Mouse (Mus musculus) adrenal gland, postnatal 4 days (tissue): ENCODE results near the gene Fbxl14. TPM values are rescaled to one million over a fixed set of nuclear protein-coding genes. Genes with fewer than 3 reads are reported as not detected.
A peak's percentile ranks its signal among the peaks of the same experiment; 100 is the strongest.
"Not testable (repeated sequence)": the region's sequence is repeated elsewhere in the genome, so short reads cannot be mapped to it uniquely, and the experiment has no call there.

Experiments
- DNase-seq, 2 experiments: peaks; one replicate each; pipeline ENCODE4 v3.0.0; 2021 to 2022; ENCODE audit warnings: low spot score in 2 of 2, mixed read lengths in 2 of 2
- long read RNA-seq, 2 experiments: library from polyadenylated mRNA; stranded (forward); transcript quantifications; one replicate each; pipeline ENCODE4 v2.0.0; 2021
- total RNA-seq, 2 experiments: library from RNA; stranded (reverse); gene quantifications; 2 replicates each; pipeline ENCODE4 v1.2.3; 2021

Fbxl14 gene
- 10 to 100 TPM; 40.1 to 41.9 TPM for total RNA-seq
- long read RNA-seq, experiment 1, transcript Fbxl14-201 (1 exons, 2,963 nt): major isoform, 8 of 9 reads
- long read RNA-seq, experiment 1, partial matches to known transcripts: 0 of 9 reads
- long read RNA-seq, experiment 1, other reads (novel, unspliced or antisense): 1 of 9 reads
- long read RNA-seq, experiment 2, transcript Fbxl14-201 (1 exons, 2,963 nt): major isoform, 32 of 34 reads
- long read RNA-seq, experiment 2, partial matches to known transcripts: 0 of 34 reads
- long read RNA-seq, experiment 2, other reads (novel, unspliced or antisense): 2 of 34 reads

DNA sequence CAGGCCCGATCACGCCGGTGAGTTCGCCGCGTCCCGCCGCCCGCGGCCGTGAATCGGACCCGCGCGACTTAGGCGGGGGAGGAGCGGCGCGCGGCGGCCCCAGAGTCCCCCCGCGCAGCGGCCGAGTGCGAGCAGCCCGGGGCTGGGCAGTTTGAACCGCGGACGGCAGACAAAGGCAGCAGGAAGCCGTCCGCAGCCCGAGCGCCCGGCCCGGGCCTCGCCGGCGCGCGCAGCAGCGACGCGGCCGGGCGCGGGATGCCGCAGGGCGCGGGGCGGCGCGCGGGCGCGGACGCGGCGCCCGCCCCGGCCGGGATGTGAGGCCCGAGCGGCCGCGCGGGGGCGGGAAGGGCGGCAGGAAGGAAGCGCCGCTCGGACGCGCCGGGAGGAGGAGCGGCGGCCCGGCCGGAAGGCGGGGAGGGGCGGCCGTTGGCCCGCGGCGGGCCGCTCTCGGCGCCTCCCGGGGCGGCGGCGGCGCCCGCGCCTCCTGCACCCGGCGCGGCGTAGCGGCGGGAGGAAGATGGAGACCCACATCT is at the start of gene Fbxl14:
Fbxl14 (plus strand) TSS at position 326 of the 533 bp plus-strand sequence.
- DNase-seq: no peak

DNA sequence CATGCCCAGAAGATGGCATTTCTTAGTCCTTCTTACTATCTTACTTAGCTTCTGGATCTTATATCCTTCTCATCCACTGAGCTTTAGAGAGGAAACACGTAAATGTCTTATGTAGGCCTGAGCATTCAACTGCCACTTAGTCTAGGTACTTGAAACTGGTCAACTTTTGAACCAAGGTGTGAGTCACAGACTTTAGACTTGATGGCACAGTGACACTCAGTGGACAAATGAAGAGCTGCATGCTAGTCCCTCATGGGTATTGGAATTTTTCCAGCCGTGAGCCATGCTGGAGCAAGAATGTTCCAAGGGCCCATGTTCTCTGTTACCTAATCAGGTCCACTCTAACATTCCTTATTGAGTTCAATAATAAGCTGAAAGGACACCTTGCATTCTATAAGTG is 49.0 kb upstream of the Fbxl14 start:
- DNase-seq: peak in 1 of 2 experiments; percentile 33

DNA sequence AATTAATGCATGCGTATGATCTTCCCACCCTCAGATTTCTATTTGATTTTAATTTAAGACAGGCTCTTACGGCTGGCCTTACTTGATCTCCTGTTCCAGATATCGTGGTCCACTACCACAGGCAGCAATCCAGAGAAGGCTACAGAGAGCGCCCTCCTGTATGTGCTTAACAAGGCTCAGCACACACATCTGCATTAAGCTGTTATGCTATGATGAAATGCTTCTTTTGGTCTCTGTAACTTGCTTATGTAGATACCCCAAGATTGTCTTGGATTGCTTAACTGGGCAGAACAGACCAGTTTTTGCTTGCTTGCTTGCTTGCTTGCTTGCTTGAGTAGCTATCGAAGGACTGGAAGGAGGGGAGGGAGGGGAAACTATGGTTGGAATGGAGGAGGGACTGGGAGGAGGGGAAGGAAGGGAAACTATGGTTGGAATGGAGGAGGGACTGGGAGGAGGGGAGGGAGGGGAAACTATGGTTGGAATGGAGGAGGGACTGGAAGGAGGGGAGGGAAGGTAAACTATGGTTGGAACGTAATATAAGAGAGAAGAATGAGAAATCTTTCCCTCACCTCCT is 47.6 kb upstream of the Fbxl14 start:
- no peak for DNase-seq

DNA sequence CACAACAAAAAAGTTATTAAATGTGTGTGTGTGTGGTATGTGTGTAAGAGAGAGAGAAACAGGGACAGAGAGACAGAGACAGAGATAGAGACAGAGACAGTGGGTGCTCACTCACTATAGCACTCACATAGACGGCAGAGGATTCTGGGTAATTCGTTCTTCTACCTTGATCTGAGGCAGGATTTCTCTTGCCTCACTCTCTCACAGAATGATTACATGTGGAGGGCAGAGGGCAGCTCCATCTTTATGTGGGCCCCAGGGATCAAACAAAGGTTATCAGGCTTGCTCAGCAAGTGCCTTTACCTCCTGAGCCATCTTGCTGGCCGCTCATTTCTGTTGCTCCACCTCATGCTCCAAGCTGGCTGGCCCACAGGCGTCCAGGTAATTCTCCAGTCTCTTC is 45.1 kb upstream of the Fbxl14 start:
- no peak for DNase-seq

DNA sequence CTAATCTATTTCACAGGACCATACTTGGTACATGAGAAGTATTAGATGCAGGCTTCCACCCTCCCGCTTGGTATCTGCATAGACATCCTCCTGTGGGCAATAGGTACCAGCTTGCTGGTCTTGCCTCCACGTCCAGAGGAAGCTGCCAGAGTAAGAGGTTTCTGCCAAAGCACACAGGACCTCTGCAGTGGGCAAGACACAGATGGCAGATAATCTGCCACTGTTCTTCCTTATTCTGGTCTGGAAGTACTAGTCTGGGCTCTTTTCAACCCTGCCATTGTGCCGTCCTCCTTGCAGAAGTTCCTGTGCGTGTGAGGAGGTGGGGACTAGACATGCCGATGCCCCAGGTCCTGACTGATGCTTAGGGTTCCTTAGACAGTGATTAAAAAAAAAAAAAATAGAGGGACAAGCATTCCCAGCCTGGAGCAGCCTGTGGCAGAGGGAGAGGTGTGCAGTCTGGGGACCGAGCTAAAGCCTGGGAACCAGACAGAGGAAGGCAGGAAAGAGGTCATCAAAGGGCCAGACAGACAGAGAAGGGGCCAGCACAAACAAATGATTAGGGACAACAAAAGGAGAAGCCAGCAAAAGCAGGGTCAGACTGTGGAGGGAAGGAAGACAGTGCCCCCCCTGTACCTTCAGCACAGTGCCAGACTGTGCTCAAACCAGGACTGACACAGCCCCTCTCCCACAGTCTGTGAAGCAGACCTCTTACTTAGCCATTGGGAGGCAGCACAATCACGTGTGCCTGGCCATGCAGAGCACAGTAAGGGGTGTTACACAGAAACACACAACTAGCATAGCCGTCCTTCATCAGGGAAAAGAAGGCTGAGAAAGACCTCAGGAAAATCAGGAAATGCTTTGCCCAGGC is 41.3 kb upstream of the Fbxl14 start:
- no peak for DNase-seq

DNA sequence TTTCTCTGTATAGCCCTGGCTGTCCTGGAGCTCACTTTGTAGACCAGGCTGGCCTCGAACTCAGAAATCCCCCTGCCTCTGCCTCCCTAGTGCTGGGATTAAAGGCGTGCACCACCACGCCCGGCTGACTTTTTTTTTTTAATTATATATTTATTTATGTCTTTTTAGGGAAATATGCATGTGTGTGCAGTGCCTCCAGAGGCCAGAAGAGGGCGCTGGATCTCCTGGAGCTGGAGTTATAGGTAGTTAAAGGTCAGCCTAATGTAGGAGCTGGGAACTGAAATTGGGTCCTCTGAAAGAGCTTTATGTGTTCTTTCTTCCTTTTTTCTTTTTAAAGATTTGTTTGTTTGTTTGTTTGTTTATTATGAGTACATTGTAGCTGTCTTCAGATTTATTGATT is 36.7 kb upstream of the Fbxl14 start:
- not testable (repeated sequence) for DNase-seq

DNA sequence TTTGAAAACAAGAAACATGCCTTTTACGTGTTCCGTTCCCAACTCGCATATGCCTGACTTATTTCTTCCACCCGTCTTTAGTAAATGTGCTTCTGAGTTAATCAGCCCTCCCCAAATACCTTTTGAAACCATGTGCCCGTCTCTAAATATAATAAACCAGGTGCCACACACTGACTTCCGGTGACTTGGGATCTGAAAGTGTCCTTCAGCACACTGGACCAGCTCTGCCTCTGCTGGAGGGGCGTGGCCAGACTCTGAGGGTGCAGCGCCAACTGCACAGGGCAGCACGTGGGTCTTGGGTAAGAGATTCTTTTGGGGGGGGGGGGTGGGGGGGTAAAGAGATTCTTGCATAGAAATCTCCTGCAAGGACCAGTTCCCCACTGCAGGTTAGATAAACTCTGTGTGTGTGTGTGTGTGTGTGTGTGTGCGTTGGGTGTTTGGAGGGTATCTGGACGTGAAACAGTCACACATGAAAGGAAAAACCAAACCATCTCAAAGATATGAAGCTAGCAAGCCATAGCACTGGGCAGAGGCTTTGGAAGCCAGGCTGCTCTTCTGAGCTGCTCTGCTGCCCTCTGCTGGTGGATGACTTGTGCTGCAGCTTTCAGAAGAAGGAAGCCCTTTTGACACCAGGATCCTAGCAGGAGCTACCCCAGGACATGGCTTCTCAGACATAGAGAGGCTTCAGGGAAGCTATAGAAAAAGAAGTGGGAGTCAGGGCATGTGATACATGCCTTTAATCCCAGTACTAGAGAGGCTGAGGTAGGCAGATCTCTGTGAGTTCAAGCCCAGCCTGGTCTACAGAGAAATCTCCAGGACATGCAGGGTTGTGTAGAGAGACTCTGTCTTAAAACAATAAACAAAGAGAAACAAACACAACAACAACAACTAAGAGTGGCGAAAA is 35.5 kb upstream of the Fbxl14 start:
- peak; percentile 39 to 68 for DNase-seq

DNA sequence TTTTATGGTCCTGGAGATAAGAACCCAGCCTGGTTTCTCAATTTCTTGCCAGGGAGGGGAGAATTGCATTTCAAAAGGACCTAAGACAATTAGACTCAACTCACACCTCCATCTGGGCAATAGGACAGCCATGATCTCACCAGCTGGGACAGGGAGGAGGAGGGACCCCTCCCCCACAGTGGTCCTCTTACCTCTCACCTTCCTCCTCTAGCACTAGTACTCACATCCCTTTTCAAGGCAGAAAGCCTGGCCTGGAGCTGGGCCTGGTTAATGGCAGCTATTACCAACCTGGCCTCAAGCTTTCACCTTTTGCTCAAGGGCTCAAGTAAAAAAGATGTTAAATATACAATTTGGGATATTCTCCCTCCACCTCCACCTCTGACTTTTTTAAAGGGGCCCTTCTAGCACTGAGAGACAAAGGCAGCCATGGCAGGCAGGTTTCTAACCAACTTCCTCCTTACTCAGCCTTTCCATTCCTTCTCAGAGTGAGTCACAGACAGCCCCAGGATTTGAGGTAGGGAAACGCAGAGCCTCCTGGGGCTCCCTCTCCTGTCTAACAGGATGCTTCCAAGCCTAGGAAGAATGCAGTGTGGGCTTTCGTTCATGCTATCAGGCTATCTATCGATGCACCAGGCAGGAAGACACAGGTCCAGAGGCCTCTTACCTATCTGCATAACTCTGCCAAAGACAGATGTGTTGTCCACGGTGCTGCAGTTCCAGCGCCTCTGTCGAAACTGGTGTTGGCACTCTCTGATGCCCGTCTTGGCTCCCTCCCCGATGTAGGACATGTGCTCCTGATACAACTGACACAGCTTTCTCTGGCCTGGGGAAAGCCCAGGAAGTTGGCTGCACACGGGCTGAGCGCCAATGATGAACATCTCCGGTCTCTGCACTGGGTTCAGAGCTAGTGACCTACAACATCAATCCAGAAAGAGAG is 33.5 kb upstream of the Fbxl14 start:
- DNase-seq: no peak

DNA sequence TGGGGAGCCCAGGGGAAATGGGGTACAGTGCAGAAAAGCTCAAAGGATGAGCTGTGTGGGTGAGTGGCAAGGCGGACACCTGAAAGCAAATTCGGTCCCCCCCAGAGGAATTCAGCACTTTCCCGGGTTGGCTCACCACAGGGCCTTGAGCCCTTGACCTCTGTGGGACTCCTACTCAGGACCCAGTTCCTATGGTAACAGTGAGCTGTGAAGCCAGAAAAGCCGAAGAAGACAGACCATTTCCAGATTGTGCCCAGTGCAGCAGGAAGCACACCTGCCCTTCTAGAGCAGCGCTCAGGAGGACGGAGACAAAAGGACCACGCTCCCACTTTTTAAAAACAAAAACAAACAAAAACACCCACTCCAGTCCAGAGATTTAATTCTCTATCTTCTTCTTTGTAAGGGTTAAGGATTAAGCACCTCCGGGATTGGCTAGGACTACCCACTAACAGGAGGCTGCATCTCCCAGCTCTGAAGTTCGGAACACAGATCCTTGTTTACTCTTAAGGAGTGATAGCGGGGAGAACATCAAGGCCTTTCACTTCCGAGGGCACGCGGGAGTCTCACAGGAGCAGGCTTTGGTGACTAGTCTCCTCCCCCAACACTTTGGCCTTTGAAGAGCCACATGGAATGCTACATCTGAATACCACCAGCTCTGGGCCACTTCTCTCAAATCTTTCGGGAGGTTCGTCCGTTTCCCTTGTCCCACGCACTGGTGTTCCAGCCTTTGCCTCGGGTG is 31.0 kb upstream of the Fbxl14 start:
- DNase-seq: no peak

DNA sequence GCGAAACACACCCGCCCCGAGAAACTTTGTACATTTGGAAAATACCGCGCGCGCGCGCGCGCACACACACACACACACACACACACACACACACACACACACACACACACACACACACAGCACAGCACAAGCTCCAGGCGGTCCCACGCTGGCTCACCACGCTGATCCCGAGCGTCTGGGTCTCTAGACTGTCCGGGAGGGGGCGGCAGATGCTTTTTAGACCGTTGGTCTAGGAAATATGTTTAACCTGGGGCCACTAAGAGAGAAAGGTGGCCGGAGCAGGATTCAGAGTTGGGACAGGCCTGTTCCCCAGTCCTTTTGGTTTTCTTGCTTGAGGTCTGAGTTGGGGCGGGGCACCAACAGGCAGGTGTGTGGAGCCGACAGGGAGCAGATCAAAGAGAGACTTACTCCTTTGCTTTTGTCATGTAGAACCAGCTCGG is 30.4 kb upstream of the Fbxl14 start:
- DNase-seq: peak in 1 of 2 experiments; percentile 64

DNA sequence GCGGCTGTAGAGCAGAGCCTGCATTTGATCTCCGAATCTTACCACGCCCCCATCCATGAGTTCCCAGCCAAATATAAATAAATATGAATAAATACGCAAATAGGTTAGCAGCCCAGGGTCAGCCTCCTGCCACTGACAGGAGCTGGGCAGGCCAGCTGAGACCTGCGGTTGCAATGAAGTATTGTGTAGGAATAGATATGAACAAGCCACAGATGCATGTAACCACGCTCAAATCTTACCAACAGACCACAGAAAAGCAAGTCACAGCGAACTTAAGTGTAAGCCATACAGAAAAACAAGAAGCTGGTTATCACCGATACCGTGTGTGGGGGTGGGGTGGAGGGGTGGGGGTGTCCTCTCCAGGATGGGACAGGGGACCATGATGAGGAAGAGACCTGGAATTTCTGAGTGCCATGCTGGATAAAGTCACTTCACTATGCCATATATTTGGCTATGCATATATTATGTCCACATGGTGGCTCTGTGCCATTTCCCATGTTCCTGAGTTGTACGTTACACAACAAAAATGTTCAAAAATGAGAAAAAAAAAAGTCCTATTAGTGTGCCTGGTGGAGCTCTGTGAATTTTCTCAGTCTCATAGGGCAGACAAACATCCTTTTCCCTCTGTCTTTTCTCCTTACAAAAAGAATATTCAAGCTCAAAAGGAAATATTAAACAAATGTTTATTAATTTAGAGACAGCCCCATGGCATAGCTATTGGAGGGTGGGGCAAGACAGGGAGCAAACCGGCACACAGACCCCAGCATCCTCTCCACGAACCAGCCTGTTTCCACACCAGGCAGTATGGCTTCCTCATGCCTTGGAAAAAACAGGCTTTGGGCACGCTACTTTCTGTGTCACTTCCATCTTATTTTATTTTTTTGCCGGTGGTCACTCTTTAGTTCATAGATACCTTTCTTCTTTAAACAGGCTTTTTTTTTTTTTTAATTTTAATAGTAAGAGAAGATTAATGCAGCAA is 28.2 kb upstream of the Fbxl14 start:
- DNase-seq: no peak

DNA sequence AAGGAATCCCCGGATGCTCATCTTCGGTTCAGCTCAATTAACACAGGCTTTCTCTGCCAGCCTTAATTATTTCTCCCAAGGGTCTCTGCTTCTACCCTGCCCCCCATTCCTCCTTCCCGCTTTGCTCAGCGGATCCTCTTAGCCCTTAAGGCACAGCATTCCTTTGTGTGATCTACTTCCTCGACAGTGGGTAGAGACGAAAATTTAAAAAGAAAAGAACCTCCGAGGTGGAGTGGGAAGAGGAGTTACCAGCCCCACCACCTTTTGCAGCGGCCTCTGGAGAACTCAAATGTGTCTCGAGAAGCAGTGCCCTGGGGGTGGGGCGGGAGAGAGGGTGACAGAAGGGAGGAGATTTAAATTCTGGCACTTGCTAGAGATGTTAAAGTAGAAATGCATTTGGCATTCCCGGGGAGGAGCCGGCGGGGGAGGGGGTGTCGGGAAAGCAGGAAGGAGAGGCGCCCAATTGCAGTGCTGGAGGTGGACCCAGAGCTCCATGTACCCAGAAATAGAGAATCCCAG is 27.4 kb upstream of the Fbxl14 start:
- DNase-seq: peak in 1 of 2 experiments; percentile 34

DNA sequence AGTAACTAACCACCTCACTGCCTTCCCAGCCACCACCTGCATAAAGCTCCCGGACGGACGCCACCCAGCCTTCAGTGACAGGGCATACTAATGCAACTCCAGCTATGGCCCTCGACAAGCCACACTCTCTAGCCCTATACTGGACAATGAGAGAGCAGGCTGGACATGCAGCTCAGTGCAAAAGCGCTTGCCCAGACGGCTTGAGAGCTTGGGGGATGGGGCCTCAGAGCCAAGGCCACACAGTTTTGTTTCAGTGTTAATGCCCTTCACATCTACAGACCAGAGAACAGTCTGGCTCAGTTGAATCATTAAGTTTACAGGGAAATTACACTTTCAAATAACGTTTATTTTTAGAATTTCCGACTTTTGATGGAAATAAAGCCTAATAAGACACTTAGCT is 21.3 kb upstream of the Fbxl14 start:
- DNase-seq: no peak

DNA sequence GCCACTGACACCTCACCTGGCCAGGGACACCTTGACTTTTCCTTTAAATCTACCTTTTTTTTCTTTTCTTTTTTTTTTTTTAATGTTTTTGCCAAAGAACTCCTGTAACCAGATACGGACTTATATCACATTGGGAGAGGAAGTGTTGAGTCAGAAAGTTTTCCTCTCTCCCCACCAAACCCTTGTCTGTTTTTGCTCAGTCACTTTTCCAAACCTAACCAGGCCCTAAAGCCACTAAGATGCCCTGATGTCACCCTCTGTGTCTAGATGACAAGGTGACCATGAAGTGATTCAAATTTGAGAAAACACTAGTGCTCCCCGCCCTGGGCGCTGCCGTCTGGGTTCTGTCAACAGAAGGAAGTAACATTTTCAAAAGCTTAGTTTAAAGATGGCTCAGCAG is 20.4 kb upstream of the Fbxl14 start:
- no peak for DNase-seq

DNA sequence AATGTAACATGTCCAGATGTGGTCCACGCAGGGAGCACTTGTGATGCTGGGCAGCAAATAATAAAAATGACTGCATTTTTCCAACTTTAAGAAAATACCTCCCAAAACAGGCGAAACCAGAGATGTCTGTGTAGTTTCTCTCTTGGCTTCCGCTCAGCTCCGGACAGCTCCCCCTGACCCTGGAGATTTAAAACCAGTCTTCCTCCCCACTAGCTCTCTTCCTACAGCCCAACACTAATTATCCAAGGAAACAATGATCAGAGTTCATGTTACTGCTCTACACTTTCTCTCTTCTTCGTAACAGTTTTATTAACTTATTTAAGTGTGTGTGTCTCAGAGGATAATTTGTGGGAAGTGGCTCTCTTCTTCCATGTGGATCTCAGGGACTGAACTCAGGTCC is 19.1 kb upstream of the Fbxl14 start:
- DNase-seq: no peak

DNA sequence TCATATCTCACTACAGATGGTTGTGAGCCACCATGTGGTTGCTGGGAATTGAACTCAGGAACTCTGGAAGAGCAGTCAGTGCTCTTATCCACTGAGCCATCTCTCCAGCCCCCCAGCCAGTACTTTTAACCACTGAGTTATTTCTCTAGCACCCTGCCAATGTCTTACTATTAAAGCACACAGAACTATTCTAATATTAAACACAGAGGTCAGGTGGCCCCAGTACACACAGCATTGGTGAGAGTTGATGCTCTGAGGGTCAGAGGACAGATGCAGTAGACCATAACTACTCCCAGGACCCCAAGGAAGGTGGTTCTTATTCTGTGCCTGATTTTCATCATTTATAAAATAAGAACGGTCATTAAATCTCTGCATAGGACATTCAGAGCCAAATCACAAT is 13.3 kb upstream of the Fbxl14 start:
- no peak for DNase-seq
